Mouse (Mus musculus) ES-CJ7 (cell line): ENCODE measurements around the gene Pdx1.

Source experiments
- DNase-seq: peaks from one replicate; pipeline ENCODE4 v3.0.0; 2011; ENCODE audit warnings: low read depth, low spot score

Pdx1 gene

GRCm38 (mm10) chr5:147277547-147277925, 7.8 kb downstream of the Pdx1 start:
- peak; percentile 87 for DNase-seq

GRCm38 (mm10) chr5:147284365-147284764, 14.6 kb downstream of the Pdx1 start:
- DNase-seq = peak; percentile 52

GRCm38 (mm10) chr5:147291764-147292505, 22.2 kb downstream of the Pdx1 start:
- no peak for DNase-seq

GRCm38 (mm10) chr5:147292506-147293120, 22.9 kb downstream of the Pdx1 start:
- DNase-seq = no peak

GRCm38 (mm10) chr5:147293127-147293910, 23.6 kb downstream of the Pdx1 start:
- DNase-seq = peak; percentile 93

GRCm38 (mm10) chr5:147294121-147294520, 24.4 kb downstream of the Pdx1 start:
- peak; percentile 86 for DNase-seq

GRCm38 (mm10) chr5:147297249-147297648, 27.5 kb downstream of the Pdx1 start:
- no peak for DNase-seq

GRCm38 (mm10) chr5:147299255-147300000, 29.7 kb downstream of the Pdx1 start:
- peak; percentile 94 for DNase-seq

GRCm38 (mm10) chr5:147300001-147300363, 30.2 kb downstream of the Pdx1 start:
- DNase-seq = no peak

DNA sequence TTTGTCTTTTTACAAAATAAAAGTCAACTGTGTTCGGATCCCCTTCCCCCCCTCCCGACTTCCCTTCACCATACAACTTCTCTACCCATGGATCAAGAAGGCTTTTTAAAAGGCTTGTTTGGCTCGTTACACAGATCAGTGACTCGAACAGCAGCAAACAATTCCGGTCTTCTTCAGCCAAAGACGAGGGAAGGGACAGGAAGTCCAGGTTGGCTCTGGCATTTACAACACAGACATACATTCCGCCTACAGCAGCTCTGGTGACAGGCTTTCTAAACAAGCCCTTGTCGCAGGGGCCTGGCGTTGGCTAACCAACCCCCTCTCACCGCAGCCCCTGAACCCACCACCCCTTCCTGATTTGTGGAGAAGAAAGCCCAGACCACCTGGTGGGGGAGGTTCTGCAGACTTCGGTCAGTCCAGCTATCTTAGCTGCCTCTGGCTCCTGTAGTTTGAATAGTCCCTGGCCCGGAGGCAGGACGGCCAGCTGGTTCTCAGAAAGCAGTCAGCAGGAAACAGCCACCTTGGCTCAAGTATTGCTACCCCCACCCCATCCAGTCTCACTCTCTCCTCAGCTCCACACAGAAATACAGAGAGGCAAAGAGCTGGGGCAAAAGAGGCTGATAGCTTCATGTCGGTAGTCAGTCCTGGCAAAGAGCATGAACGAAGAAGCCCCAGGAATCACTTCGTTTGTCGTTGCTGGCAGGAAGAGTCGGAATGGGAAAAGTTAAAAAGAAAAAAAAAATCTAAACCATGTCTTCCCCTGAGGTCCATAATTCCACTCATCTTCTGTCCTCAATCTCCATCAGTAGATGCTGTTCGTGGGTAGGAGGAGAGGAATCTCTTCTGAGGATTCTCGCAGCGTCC, 31.4 kb downstream of the Pdx1 start:
- no peak for DNase-seq

- no peak for DNase-seq
Observed at GRCm38 (mm10) chr5:147301781-147302070, 32.0 kb downstream of the Pdx1 start.

- no peak for DNase-seq
Observed at GRCm38 (mm10) chr5:147302141-147302540, 32.4 kb downstream of the Pdx1 start.

DNA sequence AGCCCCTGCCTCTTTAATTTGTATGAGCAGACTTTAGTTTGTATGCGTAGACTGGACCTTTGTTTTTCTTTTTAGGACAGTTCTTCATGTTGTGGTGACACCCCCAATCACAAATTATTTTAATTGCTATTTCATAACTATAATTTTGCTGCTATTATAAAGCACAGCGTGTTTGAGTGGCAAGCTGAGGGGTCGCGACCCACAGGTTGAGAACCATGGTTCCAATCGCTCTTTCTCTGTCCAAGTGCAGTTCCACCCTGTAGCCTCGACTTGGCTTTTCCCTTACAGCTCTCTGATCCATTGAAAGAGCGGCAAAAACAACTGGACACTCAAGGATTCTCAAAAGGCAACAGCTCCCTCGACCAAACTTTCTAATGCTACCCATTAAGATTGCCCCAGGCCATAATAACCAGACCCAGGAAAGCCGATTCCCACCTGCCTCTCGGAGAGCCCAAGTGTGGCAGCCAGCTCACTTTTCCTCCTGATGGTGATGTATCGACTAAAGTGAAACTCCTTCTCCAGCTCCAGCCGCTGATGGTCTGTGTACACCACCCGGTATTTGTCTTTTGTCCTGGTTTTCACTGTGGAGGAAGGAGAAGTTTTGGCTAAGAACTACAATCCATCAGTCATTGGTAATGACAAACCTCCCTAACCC, 33.1 kb downstream of the Pdx1 start:
- no peak for DNase-seq

GRCm38 (mm10) chr5:147304276-147305155, 34.8 kb downstream of the Pdx1 start:
- peak; percentile 88 for DNase-seq

- no peak for DNase-seq
Observed at GRCm38 (mm10) chr5:147305166-147305565, 35.4 kb downstream of the Pdx1 start.

DNA sequence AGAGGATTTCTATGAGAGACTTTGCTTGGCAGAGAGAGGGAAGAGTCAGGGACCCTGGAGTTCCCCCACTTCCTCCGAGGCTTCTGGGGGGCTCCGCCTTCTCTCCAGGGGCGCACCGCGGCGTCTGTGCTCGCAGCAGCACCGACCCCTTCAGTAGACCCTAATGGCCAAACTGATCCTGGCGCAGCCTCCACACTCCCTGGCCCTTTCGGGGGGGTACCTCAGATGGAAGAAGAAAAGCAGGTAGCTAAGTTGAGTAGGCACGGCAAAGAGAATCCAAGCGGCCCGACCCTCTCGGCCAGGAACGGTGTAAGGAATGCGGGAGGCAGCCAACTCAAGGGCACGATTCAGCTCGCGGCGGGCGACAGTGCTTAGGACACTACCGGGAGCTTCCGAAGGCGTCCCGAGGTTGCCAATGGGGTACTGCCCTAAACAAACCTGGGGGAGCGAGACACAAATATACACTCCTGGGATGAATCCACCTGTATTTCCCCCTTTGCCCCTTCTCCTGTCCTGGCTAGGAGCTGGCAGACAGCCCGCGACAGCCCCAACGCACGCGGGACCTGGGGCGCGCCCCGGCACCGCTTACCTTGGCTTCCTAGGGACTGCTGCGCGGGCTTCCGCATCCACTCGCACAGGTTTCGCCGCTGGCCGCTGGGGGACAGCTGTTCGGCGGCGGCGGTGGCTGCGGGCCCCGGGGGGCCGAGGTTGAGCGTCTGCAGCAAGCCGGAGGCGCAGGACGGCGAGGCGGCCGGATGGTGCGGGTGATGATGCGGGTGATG, 36.3 kb downstream of the Pdx1 start:
- DNase-seq = peak; percentile 38

DNA sequence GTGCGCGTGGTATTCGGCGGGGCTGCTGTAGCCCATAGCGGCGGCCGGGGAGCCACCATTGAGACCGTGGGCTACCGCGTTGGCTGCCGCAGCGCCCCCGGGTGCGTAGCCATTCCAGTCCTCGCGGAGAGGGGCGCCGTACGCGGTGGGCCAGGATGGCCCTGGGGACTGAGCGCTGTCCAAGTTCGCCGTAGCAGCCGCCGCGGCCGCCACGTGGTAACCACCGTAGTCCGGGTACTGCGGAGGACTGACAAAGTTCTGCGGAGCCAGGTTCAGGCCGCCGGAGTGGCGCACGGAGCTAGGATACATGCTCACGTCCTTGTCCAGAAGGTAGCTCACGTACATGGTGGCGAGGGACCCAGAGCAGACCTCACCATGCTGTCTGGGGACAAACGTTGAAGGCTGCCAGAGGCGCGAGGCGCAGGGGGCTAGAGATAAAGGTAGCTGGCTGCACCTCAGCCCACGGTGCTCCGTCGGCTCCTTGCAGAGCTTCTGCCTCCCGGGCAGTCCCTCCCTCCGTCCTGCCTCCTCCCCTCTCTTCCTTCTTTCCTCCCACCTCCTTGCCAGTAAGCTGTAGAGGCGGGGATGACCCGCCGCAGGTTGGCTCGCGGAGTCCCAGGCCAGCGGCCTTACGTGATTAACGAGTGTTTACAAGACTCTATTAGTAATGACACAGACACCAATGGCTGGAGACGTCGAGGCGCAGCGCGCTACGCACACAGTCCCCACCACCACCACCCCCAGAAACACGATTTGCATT, 37.1 kb downstream of the Pdx1 start, which contains the start of gene Cdx2:
Gene Cdx2 (minus strand): TSS at position 633 of the 760 bp plus-strand sequence.
- peak; percentile 78 for DNase-seq

- DNase-seq = no peak
Observed at GRCm38 (mm10) chr5:147307398-147307785, 37.6 kb downstream of the Pdx1 start.
